Mouse (Mus musculus): Measurements from ENCODE around the gene Slc25a13.

- TF ChIP-seq ZMIZ1 (IDR thresholded peaks at IDR 0.05; ENCODE audit: low read depth, low read length) (no peak), RCOR1 (IDR thresholded peaks at IDR 0.05; ENCODE audit: low read depth, low read length) (no peak), CHD1 (IDR thresholded peaks at IDR 0.05; ENCODE audit: low read depth, low read length) (no peak), POLR2A (IDR thresholded peaks at IDR 0.05; ENCODE audit: control insufficient read depth in 1 of 2, insufficient read depth in 1 of 2, low read depth in 1 of 2, low read length in 2 of 2, poor library complexity in 1 of 2) (no peak), MYC (IDR thresholded peaks at IDR 0.05; ENCODE audit: low read depth, low read length) (no peak), CTCF (IDR thresholded peaks at IDR 0.05 in 2 of 3, conservative IDR thresholded peaks at IDR 0.05 in 1 of 3; ENCODE audit: control insufficient read depth in 1 of 3, insufficient read depth in 1 of 3, low read depth in 2 of 3, low read length in 3 of 3, poor library complexity in 1 of 3, severe bottlenecking in 1 of 3) (no peak), TBP (IDR thresholded peaks at IDR 0.05; ENCODE audit: low read depth, low read length) (no peak), ELF1 (IDR thresholded peaks at IDR 0.05; ENCODE audit: low read depth, low read length) (no peak), NRF1 (IDR thresholded peaks at IDR 0.05; ENCODE audit: insufficient read depth, low read depth, low read length, poor library complexity, severe bottlenecking) (no peak)
Measured at GRCm38 (mm10) chr6:6220574-6220973, 3.6 kb upstream of the Slc25a13 start.
